Mouse (Mus musculus) lung, postnatal 0 days (tissue): ENCODE measurements at regions not wholly inside any gene's neighbourhood (a gene's known extent, or its start where the extent isn't known, plus 50 kb on each side); places are given as distances from the start of the nearest gene placed in this dataset.

Experiments
- CTCF ChIP-seq: IDR thresholded peaks from 2 replicates; pipeline ENCODE4 v1.5.1; 2016; ENCODE audit warnings: antibody characterized with exemption, mild to moderate bottlenecking
- EP300 ChIP-seq: IDR thresholded peaks from 2 replicates; pipeline ENCODE4 v1.6.1; 2016; ENCODE audit warnings: antibody characterized with exemption, mild to moderate bottlenecking, control low read depth

DNA sequence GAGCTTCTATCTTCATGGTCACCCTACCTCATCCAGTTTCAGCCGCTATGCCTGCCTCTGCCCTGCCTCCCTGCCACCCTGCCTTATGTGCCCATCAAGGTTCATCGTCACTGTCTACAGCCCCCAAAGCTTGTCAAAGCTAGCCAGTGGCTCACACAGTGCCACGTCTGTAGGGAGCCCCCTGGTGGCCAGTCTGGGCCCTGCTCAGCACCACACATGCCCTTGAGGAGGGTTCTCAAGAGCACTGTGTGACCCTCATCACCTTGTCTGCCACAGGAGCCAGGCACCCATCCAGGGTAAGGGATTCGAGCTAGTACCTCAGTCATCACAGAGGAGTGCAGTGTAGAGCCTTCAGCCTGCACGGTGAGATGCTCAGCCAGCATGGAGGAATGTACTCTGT lies 86.1 kb downstream of the Fam53a start:
- TF ChIP-seq CTCF, result peak; percentile 85
- no peak for TF ChIP-seq EP300
